Mouse (Mus musculus): ENCODE results near the gene Ltv1. TPM values are rescaled to one million over a fixed set of nuclear protein-coding genes. Genes with fewer than 3 reads are reported as not detected.
A peak's percentile ranks its signal among the peaks of the same experiment; 100 is the strongest.

The Ltv1 gene
- total RNA-seq (2021) = 10 to 100 TPM; 24.9 to 31.5 TPM
- long read RNA-seq, experiment 1, transcript Ltv1-201 (11 exons, 2,297 nt) = major isoform, 42 of 42 reads
- long read RNA-seq, experiment 1, partial matches to known transcripts = 0 of 42 reads
- long read RNA-seq, experiment 1, other reads (novel, unspliced or antisense) = 0 of 42 reads
- long read RNA-seq, experiment 2, transcript Ltv1-201 (11 exons, 2,297 nt) = major isoform, 34 of 36 reads
- long read RNA-seq, experiment 2, partial matches to known transcripts = 1 of 36 reads
- long read RNA-seq, experiment 2, other reads (novel, unspliced or antisense) = 1 of 36 reads

DNA sequence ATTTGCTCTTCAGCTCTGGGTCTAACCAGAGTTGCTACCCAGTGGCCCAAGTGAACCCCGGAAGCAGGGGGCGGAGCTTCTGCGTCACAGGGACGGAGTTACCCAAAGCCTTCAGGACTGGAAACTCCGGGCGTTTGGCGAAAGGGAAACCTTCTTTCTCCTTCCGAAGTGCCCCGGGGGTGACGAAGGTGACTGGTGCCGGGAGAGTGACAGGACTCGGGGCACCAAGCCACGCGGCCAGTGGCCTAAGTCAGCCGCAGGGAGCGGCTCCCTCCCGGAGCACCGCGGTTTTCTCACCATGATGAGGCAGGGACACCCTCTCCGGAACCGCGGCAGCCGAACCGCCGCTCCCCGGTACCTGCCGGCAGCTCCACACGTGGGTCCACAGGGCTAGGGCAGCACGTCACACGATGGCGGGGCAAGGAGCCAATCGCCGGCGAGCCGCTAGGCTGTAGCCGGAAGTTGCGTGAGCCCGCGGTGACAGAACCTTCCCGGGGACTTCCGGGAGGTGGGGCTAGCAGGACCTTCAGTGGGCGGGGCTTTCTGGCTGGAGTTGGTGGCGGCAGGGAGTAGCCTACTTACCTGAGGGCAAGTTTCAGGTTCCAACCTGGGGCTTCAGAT, at the start of gene Ltv1:
Gene Ltv1 (minus strand): TSS at position 438 of the 621 bp plus-strand sequence.
- peak; percentile 96 for DNase-seq (ENCODE audit: low spot score)

- no peak for DNase-seq (ENCODE audit: low spot score)
These were observed 47.5 kb upstream of the Ltv1 start for GRCm38 (mm10) chr10:13240431-13240830.

DNA sequence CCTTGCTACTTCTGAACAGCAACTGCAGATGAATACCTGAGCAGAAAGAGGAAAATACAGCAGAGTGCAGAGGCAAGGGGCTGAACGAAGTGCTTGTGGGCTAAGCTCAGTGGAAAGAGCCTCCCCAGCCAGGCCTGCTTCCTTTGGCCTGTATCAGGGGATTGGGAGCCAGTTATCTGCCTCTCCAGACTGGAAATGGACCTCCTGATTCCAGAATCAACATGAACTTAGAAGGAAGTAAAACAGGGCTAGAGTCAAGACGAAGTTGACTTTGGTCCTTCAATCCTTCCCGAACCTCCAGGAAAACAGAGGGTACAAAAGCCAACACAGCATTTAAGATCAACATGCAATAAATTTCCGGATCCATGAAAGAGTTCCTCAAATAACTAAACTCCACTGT, 45.2 kb upstream of the Ltv1 start:
- DNase-seq (ENCODE audit: low spot score) = no peak

DNA sequence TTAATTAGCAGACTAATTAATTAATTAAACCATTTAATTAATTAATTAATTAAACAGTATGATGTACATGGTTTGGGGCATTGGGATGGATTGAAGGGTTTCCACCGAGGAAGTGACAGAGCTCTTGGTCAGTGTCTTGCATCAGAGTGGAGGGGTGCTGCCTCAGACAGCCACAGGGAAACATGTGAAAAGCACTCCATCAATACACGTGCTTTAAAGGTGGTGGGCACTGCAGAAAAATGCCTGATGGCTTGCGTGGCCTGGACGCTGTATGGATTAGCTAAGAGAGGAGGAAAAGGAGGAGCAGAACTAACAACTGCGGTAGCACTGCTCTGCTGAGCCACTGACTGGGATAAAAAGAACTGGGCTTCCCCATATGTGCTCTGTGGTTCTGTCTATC, 43.9 kb upstream of the Ltv1 start:
- DNase-seq (ENCODE audit: low spot score) = no peak

DNA sequence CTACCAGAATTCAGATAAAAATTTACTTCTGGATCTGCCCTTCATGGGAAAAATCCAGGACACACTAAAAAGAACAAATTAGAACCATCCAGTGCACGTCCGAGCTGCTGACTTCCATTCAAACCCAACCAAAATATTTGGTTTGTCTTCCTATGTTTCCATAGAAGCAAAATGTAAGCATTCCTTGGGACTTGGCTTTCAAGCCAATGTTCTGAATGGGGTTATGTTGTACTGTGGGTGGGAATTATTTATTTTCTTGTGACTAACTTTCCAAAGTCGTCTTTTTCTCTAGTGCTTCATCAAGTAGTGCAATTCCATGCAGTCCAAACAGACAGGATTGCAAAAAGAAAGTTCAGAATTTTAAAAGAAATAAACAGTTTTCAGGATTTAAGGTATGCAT, 41.5 kb upstream of the Ltv1 start:
- DNase-seq (ENCODE audit: low spot score) = no peak

- no peak for DNase-seq (ENCODE audit: low spot score)
These were observed 41.0 kb upstream of the Ltv1 start for GRCm38 (mm10) chr10:13233941-13234340.

- DNase-seq (ENCODE audit: low spot score) = no peak
These were observed 40.2 kb upstream of the Ltv1 start for GRCm38 (mm10) chr10:13233143-13233622.

GRCm38 (mm10) chr10:13232443-13233142, 39.6 kb upstream of the Ltv1 start:
- DNase-seq (ENCODE audit: low spot score) = no peak

GRCm38 (mm10) chr10:13230716-13231115, 37.7 kb upstream of the Ltv1 start:
- no peak for DNase-seq (ENCODE audit: low spot score)

DNA sequence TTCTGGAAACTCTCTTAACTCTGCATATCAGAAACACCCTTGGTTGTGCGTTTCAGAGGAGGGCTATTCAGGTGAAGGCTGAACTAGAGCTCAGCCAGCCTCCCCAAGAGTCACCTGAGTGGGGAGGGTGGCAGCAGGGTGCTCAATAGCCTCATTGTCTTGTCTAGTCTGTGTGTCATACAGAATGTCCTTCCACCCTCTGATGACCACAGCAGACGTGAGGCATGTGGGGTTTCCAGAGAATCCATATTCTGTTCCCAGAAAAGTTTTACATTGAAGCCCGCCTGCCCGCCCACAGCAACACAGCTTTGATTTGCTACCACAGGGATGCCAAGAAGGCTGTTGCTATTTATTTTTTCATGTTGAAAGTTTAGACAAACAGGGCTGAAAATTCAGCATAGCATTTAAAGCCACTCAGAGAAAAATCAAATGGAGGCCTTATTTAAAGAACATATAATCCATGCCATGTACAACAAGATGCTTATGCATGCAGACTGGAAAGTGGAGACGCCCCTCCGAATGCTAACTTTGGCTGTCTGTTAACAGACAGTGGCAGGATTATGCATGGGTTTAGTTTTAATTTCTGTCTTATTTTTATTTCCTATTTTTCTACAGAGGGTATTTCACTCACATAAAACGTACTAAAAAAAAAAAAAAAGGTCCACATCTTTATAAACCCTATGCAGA, 32.6 kb upstream of the Ltv1 start:
- no peak for DNase-seq (ENCODE audit: low spot score)

- DNase-seq (ENCODE audit: low spot score) = no peak
These were observed 29.2 kb upstream of the Ltv1 start for GRCm38 (mm10) chr10:13222135-13222534.

DNA sequence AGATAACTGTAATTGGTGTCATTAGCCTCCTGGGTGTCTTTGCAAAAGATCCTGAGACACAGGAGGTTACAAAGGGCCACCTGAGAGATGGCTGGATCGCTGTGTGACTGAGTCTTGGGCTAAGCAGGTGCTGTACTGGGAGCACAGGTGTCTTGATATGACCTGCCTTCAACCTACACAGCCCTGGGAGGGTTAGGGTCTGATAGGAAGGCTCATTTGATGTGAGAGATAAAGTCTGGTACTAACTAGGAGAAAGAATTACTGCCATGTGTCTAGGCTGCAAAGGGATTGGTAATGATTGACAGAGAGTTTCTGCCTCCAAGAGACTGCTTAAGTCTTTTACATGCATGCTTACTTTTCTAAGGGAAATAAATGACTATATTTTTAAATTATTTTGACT, 27.1 kb upstream of the Ltv1 start:
- DNase-seq (ENCODE audit: low spot score) = no peak

- DNase-seq (ENCODE audit: low spot score) = no peak
These were observed 21.0 kb upstream of the Ltv1 start for GRCm38 (mm10) chr10:13213956-13214355.

- DNase-seq (ENCODE audit: low spot score) = no peak
These were observed 19.9 kb upstream of the Ltv1 start for GRCm38 (mm10) chr10:13212829-13213228.

- no peak for DNase-seq (ENCODE audit: low spot score)
These were observed 19.4 kb upstream of the Ltv1 start for GRCm38 (mm10) chr10:13212326-13212725.

DNA sequence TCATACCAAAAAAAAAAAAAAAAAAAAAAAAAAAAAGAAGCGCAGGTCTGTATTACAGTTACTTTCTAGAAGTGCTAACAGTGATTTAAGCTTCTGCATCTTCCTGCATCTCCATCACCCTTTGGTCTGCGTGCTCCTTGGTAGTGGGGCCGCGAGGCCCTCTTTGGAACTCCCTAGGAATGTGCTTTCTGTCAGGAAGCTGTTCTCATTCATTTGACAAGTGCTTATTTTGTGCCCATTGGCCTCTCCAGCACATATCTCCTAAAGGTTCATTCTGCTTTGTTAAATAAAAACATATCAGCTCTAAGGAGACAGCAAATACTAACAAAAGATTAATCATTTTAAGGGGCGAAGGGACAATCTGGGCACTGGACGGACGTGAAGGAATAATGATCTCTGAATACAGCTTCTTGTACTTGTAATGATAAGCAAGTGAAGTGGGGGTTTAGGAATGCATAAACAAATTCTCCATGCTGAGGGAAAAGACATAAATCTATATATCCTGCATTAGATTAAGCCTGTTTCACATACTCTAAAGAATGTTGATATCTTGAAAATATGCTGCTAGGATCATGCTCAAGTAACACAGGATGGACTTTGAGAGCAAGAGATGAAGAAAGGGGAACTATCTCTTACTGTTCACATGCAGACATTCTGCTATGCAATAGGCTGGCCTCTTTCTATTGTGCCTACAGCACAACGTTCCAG, 17.1 kb upstream of the Ltv1 start:
- DNase-seq (ENCODE audit: low spot score) = no peak

GRCm38 (mm10) chr10:13209506-13209905, 16.5 kb upstream of the Ltv1 start:
- DNase-seq (ENCODE audit: low spot score) = no peak

- no peak for DNase-seq (ENCODE audit: low spot score)
These were observed 16.1 kb upstream of the Ltv1 start for GRCm38 (mm10) chr10:13209061-13209460.

- no peak for DNase-seq (ENCODE audit: low spot score)
These were observed 8.8 kb upstream of the Ltv1 start for GRCm38 (mm10) chr10:13201741-13202293.

DNA sequence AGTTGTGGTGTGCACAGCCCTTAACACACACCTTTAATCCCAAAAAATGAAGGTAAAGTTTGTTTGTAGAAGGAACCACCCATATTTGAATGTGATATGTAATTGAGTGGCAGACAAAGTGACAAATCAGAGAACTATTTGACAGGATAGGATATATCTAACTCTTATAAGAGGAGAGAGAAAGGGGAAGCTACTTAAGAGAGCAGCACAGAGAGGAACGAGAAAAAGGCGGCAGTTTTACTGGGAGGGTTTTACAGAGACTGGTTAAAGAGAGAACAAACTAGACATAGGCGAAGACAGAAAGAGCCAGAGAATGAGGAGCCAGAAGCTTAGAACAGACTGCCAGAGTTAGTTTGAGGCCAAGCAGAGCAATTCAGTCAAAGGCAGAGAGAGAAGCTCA, 7.9 kb upstream of the Ltv1 start:
- no peak for DNase-seq (ENCODE audit: low spot score)

DNA sequence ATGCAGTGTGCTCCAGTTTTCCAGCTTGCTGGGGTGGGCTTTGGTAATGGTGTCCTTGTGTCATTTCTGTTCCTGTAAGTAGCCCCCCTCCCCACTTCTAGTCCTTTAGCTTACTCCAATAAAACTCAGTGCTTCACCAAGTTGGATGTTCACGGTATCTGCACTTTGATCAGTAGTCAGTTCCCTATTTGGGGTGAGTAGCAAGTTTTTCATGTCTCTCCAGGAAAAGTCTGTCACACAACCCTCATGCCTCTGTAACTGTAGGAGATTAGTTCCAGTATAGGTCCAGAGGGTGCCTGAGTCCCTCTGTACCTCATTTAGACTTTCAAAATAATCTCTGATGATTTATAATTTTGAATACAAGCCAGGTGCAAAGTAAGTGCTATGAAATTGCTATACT, 6.3 kb upstream of the Ltv1 start:
- no peak for DNase-seq (ENCODE audit: low spot score)

Data from gastrocnemius, adult 18-20 months (tissue).